Mouse (Mus musculus) kidney, postnatal 4 days (tissue): ENCODE measurements around the gene Mov10.

Source experiments
- DNase-seq, 2 experiments: peaks; one replicate each; pipeline ENCODE4 v3.0.0; 2021; ENCODE audit warnings: mixed read lengths in 2 of 2

The Mov10 gene

DNA sequence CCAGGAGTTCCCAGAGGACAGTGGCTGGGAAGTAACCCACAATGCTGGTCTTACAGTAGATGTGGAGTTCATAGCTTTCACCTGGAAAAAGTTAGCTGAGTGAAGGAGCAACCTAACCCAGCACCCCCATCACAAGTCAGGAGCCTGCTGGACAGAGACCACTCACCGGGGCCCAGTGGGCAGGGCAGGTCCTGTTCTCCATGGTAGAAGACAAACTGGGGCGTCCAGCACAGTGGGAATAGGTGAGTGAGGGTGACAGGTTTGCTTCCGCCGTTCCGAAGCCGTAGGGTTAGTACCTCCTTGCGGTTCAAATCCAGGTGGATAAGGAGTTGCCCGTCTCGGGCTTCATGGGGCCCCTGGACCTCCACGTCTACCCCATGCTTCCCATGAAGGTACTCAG, 14.1 kb downstream of the Mov10 start:
- DNase-seq = no peak

DNA sequence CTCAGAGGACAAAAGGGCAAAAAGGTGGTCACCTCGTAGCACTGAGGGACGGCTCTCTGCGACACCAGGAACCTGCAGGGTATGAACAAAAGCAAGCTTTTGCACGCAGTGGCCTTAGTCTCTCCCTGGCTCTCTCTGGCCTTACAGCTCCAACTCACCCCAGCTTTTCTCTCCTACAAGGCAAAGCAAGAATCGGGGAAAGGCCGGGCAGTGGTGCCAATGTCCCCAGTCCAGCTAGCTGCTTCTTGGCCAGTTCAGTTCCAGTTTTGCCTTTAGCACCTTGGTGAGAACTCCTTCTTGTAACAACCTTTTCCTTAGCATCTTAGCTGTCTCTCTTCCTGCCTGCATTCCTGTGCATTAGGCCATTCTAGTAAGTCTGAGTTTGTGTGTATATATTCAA, 16.9 kb downstream of the Mov10 start:
- DNase-seq = no peak

DNA sequence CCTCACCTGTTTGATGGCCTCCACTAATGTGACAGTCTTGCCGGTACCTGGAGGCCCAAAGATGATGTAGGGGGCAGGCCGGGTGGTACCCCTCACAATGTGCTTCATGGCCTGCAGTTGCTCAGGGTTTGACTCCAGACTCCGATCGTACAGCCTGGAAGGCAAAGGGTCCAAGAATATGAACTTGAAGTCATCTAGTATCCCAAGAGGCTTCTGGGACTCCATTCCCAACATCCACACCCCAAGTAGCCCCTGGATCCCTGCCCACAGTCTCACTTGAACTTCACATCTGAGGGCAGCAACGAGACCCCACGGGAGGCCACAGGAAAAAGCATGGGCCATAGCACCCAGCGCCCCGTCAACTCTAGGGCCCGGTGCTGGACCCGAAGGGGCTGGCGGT, 17.7 kb downstream of the Mov10 start:
- no peak for DNase-seq

DNA sequence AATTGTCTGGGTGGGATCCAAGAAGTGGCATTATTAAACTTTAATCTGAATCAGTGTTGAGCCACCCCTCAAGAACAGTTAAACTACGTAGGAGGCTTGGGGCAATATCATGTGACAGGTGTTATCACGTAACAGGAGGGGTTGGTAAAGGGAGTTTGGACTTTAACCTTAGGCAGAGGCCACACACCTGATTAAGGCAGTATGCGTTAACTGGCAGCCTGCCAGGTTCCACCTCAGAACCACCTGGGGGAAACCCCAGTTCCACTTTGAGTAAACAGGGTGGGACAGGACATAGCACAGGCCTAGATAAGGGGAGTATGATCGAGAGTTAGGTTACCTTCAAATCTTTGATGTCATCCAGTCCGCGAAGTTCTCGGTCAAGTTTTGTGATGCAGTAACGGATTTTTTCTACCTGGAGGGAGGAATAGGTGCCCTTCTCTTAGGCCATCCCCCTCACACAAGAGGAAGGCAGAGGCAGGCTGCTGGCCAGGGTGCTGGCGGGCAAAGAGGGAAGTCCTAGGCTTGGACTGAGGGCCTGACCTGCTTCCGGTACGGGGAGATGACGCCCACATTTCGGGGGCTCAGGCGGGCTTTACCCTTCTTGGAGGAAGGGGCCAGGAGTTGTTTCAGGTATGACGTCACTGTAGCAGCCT, 21.8 kb downstream of the Mov10 start:
- peak; percentile 48 to 62 for DNase-seq

DNA sequence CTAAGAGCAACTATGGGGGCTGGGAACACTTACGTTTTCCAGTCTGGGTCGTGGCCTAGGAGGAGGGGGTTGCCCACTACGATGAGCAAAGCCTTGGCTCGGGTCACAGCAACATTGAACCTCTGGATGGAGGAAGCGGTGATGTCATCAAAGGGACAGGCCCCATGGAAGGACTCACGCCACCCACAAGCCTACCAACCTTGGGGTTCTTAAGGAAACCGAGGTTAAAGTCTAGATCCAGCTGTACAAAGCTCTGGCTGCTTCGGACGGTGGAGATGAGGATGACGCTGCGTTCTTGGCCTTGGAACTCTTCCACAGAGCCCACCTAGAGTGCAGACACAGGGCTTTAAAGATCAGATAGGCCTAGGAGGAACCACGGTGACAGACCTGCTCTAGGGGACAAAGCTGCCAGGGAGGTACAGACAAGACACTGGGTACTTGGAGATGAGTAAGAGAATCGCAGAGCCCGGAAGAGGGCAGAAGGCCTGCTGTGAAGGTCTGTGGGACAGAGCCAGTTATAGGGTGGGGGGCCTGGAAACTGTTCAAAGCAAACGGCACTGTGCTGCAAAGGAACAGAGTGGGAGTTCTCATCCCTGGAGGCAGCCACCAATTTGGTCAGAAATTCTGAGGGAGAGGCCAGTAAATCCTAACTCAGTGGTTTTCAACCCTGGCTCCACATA, 22.6 kb downstream of the Mov10 start:
- no peak for DNase-seq

DNA sequence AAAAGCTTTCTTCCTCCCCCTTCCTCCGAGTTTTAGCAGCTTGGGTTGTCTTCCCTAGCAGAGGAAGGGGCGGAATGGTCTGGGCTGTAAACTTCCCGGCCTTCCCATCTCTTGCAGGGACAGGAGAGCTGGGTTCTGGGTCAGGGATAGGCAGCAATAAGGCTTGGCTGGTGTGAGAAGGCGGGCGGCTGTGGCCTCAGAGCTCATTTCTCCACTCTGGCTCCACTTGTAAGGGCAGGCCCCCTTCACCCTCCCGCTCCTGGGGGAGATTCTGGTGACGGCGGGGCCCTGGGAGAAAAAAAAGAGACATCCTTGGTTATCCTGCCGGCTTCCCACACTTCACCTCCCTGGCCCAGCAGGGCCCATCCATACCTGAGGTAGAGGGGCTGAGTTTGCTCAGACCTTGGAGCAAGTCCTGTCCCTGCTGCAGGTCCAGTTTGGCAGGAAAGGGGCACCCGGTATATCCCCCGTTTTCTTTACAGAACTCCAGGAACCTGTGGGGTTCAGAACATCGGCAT, 23.4 kb downstream of the Mov10 start:
- DNase-seq = no peak

DNA sequence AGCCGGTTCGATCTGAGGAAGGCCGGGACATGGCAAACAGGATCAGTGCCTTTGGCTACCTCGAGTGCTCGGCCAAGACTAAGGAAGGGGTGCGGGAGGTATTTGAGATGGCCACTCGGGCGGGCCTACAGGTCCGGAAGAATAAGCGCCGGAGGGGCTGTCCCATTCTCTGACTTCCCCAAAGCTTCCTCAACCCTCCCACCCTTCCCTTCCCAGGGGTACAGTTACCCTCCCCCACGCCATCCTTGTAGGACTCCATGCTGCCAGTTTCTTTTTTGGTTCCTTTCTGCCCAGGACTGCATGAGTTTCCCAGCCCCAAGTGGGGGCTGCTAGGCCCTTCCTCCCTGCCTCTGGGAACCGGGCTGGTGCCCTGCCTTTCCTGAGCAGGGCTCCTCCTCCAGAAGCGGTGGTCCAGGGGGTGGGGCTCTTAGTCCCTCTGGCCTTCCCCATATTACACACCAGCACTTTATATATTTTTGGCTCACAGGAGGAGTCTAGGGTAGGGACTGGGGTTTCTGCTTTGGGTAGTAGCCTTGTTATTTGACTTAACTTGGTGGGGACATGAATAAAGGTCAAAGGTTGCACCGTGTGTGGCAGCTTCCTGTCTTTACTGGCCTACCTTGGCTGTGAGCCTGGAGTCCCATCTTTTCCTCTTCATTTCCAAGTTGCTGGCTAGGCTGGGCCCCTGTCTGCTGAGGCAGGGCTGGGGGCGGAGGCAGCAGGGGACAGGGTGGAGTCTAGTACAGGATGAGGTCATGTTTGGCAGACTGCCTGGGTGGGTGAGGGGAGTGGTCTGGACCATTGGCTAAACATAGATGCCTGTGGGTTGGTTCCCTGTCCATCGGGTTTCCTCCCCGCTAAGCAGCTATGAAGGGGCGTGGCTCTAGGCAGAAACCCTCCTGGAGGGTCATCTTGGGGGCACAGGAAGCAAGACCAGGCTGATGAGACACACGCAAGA, 24.2 kb downstream of the Mov10 start:
- DNase-seq = peak; percentile 99

DNA sequence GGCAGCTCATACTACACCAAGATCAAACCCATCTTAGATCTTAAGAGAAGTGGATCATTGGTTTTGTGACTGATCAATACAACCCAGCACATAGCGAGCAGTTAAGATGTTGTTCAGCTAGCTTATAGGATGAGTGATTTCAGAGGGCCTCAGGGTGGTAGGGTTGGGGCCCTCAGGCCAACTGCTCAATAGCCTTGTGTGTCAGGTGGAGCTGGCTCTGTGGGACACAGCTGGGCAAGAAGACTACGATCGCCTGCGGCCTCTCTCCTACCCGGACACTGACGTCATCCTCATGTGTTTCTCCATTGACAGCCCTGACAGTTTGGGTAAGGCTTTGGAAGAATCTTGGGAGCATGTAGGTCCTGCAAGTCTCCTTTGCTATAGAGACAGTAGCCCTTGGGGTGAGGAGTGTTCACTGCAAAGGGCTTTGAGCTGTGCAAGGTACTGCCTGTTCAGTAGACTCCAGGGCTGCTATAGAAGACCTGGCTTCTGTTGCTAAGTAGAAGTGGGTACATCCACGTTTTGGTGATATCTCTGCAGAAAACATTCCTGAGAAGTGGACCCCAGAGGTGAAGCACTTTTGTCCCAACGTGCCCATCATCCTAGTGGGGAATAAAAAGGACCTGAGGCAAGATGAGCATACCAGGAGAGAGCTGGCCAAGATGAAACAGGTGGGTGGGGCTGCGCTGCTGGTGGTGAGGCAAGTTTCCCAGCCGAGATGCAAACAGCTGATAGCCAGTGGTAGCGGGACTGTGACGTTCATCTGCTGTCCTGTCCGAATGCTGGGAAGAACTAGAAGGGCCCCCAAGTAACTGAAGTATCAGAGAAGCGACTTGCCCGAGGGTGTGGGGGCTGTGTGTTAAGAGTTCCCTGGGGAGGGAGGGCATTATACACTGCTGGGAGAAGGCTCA, 25.7 kb downstream of the Mov10 start:
- no peak for DNase-seq

DNA sequence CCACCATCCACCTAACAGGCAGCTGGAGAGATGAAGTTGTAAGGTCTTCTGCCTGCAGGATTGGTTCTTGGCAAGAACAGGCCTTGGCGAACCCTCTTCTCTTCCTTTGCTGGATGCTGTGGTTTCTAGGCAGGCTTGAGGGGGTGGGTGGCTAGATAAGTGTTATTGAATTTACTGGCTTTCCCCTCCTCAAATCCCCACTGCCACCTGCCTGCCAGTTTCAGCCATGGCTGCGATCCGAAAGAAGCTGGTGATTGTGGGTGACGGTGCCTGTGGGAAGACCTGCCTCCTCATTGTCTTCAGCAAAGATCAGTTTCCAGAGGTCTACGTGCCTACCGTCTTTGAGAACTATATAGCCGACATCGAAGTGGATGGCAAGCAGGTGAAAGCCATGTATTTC, 26.7 kb downstream of the Mov10 start:
- DNase-seq = no peak

DNA sequence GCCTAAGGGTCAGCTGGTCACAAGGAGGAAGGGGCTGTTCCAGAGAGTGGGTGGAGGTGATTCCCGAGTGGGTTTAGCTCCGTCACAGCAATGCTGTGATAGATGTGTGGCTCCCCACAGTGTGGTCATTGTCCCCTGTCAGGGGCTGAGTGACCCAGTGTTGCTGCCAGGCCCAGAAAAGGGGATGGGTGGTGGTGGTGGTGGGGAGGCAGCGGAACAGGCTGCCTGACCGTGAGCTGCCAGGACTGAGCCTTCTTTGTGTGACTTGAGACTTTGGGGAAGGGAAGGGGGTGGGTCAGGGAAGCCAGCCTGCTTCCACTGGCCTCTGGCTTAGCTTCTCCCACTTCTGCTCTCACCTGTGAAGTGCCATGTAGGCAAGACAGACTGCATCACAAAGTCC, 27.3 kb downstream of the Mov10 start:
- DNase-seq = peak in 1 of 2 experiments; percentile 37

DNA sequence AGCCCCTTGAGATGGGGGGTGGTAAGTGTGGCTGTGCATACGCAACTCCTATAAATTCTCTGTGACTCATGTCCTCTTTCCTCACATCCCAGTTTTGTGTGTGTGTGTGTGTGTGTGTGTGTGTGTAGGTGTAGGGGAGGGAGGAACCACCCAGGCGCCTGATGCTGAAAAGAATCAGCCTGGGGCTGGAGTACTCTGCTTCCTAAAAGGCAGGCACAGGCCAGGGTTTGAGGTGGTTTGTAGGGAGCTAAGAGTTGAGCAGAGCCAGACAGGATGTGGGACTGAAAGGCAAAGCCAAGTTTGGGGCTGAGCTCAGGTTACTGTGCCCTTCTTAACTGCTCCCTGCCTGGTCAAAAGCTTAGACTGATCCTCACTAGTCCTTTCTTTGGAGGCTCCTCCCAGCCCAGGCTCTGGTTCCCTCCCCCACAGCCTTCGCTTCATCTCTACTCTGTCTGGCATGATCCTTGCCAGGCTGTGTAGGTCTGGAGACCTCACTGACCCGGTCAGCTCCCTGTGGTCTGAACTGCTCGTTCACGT, 27.9 kb downstream of the Mov10 start:
- peak; percentile 60 to 75 for DNase-seq

DNA sequence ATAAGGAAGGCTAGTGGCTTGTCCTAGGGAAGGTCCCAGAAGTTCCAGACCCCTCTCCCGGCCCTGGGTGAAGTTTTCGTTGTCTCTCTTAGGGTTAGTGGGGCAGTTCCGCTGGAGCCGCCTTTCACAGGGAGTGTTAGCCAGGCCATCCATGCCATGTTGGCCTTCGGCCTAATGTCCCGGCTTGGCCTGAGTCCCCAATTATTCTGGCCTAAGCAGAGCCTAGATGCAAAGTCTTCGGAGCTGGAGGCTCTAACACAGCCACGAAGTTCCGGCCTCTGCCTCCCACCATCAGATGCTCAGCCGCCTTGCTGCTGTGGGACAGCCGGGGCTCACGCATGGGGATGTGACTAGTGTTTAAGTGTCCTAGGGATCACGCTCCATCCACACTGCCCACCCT, 28.5 kb downstream of the Mov10 start:
- DNase-seq = peak; percentile 42 to 60

DNA sequence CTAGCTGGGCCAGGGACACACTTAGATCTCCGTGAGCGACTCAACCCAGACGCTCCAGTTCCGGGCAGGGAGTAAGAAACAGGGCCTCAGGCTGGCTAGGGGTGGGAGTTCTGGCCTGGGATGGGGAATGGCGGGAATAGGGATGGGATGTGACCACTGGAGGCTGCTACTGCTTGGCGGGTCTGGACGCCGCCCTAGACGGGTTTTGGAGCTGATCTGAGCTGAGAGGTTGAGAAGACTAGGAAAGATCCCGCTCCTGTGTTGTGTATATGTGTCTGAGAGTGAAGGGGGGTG, 29.1 kb downstream of the Mov10 start:
- peak; percentile 53 to 68 for DNase-seq

DNA sequence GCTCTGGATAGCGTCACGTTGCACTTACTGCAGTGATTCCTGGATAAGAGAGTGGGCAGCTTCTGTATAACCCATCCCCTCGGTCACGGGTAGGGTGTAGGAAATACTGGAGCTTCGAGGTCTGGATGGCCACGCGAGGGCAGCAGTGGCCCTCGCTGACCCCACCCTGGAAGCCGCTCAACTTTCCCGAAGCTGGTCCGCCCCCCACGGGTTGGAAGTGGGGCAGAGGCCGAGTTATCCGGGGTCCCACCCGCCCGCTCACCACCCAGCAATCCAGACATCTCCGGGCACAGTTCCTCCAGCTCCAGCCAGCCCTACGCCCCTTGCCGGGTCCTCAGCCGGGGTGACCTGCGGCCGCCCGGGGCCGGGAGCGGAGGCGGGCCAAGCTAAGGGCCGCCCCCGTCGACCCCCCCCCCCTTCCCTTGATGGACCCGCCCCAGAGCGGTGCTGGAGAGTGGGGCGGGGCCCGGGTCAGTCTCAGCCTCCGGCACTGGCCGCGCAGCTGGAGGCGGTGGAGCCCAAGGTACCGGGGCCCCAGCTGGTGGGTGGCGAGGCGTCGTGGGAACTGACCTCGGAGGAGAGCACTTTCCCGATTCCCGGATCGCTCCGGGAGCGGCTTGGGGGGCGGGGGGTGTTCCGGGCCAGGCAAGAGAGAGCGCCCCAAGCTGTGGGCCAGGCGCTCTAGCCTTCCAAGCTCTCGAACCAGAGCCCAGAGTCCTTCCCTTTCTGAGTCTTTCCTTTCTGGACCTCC, 29.6 kb downstream of the Mov10 start:
- peak; percentile 88 to 94 for DNase-seq

DNA sequence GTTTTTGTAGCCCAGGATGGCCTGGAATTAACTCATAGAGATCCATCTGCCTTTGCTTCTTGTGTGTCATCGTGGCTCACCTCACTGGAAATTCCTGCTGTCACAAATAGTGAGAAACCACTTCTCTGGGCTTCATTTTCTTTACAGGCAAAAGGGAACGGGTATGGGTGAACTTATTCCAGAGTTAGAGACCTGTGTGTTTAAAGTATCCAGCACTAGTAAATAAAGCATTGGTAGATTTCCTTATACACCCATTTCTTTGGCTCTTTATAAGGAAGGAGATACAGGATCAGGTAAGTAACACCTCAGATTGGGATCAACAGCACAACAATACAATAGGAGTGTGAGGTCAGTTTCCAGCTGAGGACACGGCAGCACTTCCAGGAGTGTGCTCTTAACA, 30.3 kb downstream of the Mov10 start, which contains the start of gene Rhoc:
Gene Rhoc (plus strand): TSS at position 301 of the 400 bp plus-strand sequence.
- DNase-seq = no peak

DNA sequence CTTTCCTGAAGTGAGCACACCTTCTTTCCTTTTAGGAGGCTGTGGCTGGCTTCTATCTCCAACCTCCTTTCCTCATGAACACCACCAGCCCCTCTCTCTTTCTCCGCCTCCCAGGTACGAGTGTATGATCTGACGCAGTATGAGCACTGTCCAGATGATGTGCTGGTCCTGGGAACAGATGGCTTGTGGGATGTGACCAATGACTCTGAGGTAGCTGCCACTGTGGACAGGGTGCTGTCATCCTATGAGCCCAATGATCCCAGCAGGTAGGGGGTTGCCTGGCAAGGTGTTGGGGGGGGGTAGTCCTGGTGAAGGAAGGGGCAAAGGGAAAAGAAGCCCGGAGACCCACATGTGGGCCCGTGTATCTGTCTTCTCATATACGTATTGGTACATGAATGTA, 33.1 kb downstream of the Mov10 start:
- DNase-seq = no peak

DNA sequence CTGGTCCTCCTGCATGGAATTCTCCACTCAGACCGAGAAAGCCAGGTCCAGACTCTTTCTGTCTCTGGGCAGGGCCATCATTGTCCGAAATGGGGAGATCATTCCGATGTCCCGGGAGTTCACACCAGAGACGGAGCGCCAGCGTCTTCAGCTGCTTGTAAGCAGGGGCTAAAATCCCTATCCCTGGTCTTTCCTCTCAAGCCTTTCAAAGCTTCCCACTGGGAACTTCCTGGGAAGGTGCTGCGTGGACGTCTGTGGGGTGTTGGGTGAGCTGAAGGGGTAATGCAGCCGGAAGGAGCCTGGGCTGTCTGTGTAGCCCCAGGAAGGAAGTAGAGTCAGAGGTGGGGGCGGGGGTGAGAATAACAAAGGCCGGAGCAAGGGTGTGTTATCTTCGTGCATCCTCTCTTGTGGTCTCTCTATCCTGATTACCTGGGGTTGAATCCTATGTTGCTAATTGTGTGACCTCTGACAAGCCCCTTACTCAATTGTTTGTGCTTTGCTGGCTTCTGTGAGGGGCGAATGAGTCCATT, 34.3 kb downstream of the Mov10 start:
- no peak for DNase-seq

DNA sequence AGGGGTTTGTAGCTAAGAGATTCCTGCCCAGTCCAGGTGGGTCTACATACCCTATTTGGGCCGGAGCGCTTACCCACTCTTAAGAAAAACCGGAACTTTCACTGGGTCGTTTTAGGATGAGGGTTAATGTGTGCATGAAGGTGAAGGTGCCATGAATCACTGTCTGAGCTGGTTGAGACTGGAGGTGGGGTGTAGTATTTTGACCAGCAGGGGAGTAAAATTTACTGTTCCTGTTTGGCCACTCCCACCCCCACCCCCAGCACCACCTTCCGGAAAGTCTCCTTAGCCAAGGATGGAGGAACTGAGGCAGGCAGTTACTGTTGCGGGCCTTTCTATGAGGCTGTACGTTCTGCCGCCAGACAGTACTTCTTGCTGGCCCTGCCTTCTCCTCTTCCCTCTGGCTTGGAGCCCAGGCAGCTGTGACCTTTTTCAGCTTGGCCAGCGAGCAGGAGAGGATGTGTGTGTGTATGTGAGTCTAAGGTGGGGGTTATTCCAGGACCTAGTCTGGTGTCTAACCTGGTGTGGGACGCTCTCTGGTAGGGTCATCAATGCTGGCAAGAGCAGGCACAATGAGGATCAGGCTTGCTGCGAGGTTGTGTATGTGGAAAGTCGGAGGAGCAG, 36.2 kb downstream of the Mov10 start:
- DNase-seq = peak; percentile 73 to 81

DNA sequence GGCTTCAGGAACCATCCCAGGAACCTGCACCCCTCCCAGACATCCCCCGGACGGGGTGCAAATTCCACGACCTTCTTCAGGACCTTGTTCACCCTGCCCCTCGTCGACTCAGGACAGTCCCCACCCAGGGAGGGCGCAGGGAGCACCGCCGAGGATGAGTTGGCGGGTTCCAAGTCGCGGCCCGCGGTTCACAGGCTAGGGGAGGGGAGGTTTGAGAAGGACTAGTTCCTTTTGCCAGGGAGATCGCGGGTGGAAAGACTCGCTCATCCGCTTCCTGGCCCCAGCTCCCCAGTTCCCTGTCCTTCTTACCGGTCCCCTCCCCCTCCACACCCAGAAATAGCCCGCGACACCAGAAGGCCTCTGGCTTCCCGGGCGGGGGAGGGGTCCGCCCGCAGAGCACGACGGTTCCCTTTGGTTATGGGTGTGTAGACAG, 36.9 kb downstream of the Mov10 start, which contains the start of gene Fam19a3:
Gene Fam19a3 (minus strand): TSS at position 370 of the 433 bp plus-strand sequence.
- peak; percentile 44 to 56 for DNase-seq
